Mouse (Mus musculus) lung, postnatal 4 days (tissue): ENCODE data around the gene Creld1.

Experiments
- DNase-seq, 2 experiments: peaks; one replicate each; pipeline ENCODE4 v3.0.0; 2021

Creld1 gene

DNA sequence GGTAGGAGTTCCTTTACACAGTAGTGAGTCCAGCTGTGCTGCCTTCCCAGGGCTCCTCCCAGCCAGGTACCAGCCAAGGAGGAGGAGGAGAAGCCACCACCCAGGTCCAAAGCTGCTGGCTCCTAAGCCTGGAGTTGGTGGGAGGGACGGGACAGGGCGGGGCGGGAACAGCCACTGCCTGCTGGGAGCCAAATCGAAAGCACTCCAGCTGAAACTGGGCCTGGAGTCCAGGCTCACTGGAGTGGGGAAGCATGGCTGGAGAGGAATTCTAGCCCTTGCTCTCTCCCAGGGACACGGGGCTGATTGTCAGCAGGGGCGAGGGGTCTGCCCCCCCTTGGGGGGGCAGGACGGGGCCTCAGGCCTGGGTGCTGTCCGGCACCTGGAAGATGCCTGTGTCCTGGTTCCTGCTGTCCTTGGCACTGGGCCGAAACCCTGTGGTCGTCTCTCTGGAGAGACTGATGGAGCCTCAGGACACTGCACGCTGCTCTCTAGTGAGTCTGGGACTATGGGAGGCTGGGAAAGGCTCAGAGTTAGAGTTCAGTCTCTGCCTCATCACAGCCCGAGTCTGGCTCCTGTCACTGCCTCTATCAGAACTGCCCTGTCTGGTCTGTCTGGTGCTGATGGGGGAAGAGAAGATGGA is 11.7 kb upstream of the Creld1 start, which contains the start of gene Il17rc:
TSS of gene Il17rc (plus strand) at position 131 of the 640 bp plus-strand sequence.
- DNase-seq, result peak; percentile 71 to 80

DNA sequence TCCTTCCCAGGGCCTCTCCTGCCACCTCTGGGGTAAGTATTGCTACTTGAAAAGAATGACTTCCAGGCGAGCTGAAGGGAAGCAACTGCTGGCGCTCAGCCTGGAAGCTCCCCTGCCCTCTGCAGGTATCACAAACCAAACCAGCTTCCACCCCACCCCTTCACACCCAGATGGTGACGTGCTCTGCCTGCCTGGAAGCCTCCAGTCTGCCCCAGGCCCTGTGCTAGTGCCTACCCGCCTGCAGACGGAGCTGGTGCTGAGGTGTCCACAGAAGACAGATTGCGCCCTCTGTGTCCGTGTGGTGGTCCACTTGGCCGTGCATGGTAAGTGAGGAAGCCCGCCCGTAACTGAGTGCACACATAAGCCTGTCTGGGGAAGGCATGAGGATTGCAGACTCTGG is 11.0 kb upstream of the Creld1 start:
- no peak for DNase-seq

DNA sequence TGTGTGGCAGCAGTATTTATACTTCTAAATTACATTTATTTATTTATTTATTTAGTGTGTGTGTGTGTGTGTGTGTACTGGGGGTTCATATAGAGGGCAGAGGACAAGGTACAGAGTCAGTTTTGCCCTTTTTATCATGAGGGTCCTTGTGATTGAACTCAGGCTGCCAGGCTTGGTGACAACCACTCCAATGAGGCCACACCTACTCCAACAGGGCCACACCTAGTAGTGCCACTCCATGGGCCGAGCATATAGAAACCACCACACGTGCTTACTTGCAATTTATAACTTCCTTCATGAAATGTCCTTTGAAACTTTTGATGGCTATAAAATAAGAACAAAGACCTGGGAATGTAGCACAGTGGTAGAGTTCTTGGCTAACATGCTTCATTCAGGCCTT is 9.9 kb upstream of the Creld1 start:
- DNase-seq, result no peak

DNA sequence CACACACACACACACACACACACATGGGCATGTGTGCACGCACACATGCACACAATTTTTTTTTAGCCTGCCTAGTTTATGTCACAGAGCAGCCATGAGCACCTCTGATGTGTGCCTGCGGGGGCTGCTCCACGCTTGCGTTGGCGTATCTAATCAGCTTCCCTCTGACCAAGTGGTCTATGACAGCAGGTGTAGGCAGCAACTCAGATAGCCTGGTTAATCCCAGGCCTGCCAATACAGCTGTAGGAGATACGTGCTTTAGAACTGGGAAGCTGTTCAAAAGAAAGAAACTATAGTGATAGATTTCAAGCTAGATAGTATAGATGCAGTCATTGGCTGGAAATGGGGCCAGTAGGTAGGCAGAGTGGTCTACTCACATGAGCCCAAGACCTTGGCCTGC is 9.4 kb upstream of the Creld1 start:
- DNase-seq, result no peak

DNA sequence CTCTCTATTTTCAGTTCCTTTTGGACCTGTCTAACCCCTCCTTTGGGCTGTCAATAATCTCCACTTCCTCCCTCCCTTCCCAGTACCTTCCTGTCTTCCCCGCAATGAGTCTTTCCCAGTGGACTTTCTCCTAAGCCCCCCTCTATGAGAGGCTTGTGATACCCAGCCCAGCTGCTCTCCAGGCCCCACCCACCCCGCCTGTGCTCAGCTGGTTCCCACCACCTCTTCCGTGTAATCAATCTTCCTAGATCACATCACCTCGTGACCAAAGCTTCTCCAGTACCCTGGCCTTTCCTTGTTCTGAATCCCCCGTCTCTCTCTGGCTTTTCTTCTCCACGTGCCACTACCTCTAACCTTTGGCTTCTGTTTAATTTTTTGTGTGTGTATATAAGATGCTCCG is 5.7 kb upstream of the Creld1 start:
- no peak for DNase-seq

DNA sequence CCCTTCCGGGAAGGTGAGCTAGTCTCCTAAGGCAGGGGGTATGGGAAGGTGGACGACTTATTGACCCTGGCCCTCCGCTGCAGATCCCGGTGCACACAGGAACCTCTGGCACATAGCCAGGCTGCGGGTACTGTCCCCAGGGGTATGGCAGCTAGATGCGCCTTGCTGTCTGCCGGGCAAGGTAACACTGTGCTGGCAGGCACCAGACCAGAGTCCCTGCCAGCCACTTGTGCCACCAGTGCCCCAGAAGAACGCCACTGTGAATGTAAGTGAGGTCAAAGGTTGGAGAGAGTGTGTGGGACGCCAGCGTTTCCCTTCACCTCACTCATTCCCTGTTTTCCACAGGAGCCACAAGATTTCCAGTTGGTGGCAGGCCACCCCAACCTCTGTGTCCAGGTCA is 4.2 kb upstream of the Creld1 start:
- no peak for DNase-seq

DNA sequence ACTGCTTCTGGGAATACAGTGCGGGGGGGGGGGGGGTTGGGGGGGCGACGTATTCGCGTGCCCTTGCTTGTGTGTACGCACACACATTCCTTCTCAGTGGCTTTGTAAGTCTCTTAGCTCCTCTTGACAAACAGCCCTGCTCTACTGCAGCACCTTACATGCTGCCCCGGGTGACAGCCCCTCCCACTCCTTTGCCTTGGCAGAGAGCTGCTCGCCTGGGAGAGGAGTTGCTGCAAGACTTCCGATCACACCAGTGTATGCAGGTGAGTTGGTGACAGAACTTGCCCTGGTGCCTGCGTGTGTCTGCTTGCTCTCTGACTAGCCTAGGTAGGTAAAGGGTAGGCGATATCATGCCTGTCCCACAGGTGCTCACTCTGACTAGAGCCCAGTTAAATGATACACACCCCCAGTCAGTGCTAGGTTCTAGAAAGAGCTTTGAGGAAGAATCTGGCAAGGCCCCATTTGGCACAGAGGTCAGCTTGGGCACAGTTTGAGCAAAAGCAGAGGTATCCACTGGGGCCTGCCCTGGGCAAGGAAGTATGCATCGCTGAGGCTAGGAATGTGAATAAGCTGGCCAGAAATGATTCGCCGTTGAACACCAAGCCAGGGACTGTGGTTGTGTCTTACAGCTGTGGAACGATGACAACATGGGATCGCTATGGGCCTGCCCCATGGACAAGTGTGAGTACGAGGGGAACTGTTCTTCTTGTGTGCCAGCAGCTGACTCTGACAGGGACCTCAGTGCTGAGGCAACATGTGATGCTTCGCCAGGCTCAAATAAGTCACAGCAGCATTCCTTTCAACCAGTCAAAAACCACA is 2.3 kb upstream of the Creld1 start:
- peak; percentile 45 to 78 for DNase-seq

DNA sequence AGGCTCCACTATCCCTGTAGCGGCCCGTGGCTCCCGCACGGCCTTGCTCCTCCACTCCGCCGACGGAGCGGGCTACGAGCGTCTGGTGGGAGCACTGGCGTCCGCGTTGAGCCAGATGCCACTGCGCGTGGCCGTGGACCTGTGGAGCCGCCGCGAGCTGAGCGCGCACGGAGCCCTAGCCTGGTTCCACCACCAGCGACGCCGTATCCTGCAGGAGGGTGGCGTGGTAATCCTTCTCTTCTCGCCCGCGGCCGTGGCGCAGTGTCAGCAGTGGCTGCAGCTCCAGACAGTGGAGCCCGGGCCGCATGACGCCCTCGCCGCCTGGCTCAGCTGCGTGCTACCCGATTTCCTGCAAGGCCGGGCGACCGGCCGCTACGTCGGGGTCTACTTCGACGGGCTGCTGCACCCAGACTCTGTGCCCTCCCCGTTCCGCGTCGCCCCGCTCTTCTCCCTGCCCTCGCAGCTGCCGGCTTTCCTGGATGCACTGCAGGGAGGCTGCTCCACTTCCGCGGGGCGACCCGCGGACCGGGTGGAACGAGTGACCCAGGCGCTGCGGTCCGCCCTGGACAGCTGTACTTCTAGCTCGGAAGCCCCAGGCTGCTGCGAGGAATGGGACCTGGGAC is 509 bp upstream of the Creld1 start:
- DNase-seq, result peak; percentile 40 to 53

DNA sequence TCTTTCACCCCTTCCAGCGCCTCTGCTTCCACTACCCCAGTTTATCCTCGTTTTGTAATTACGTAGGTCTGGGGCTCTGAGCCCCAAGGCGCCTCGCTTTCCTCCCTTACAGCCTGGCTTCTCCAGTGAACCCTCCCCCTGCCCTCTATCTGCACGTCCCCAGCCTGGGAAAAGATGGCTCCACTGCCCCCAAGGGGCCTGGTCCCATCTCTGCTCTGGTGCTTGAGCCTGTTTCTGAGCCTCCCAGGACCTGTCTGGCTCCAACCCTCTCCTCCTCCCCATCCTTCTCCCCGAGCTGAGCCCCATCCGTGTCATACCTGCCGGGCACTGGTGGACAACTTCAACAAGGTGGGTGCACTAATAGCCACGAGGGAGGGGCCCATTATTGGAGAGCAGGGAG is 632 bp downstream of the Creld1 start:
- DNase-seq, result peak; percentile 36 to 37

DNA sequence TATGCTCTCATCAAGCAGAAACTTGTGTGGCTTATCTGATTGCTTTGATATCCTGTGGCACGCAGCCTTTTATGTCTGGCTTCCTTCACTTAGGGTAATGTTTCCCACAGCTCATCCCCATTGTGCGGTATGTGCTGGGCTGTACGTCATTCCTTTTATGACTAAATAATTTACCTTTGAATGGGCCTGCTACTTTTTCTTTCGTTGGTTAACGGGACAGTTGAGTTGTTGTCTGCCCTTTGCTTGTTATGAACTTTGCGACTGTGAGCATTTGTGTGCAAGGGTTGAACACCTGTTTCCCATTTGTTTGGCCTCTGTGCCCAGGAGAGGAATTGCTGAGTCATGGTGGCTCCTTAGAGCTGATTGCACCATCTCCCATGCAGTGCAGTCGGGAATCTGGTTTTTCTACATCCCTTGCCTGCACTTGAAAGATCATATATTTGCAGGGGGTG is 4.1 kb downstream of the Creld1 start:
- DNase-seq, result peak; percentile 44 to 48

DNA sequence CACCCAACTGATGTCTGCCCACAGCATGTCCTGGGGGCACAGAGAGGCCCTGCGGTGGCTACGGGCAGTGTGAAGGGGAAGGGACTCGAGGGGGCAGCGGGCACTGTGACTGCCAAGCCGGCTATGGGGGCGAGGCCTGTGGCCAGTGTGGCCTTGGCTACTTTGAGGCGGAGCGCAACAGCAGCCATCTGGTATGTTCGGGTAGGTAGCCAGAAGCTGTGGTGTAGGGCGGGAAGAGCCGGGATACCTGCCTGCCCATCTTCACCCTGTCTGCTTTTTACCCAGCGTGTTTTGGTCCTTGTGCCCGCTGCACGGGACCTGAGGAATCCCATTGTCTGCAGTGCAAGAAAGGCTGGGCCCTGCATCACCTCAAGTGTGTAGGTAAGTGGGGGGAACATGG is 6.3 kb downstream of the Creld1 start:
- no peak for DNase-seq

DNA sequence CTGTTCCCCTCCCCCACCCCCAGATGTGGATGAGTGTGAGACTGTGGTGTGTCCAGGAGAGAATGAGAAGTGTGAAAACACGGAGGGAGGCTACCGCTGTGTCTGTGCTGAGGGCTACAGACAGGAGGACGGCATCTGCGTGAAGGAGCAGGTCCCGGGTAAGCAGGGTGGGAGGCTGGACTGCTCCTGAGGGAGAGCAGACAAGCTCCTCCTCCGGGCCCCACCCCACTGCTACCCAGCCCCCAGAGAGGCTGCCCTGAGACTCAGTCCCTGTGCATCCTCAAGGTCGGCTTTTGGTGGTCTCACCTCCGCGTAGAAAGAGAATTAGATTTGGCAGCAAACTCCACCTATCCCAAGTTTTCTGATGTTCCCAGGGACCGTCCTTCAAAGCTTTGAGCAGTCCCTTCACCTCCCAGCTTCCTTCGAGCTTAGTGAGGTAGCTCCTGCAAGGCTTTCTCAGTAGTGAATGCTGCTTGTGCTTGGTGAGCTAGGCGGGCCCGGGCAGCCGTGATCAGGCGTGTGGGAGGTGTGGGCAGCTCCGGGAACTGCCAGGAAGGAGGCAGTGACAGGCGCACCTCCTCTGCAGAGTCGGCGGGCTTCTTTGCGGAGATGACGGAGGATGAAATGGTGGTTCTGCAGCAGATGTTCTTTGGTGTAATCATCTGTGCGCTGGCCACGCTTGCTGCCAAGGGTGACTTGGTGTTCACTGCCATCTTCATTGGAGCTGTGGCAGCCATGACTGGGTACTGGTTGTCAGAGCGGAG is 9.2 kb downstream of the Creld1 start:
- no peak for DNase-seq

DNA sequence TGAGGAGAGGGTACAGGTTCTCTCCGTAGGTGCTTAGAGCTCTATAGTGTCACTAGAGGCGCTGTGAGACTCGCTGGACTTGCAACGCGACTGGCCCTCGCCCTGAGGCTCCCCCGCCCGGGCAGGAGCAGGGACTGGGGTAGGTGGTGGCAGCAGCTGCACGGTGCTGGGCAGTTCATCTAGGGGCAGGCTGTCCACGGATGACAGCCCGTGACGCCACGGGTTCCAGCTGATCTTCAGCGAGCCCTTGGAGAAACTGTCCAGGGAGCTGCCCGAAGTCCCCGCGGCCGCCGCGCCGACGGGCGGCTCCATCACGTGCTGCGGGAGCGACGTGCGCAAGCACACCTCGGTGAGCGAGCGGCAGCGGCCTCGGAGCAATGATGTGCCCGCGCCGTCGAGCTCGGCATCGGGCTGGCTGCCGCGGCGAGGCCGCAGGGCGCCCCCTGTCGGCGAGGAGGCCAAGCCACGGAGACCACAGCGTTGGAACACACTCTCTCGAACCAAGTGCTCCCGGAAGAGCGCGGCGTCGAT is 11.2 kb downstream of the Creld1 start:
- peak; percentile 90 for DNase-seq

DNA sequence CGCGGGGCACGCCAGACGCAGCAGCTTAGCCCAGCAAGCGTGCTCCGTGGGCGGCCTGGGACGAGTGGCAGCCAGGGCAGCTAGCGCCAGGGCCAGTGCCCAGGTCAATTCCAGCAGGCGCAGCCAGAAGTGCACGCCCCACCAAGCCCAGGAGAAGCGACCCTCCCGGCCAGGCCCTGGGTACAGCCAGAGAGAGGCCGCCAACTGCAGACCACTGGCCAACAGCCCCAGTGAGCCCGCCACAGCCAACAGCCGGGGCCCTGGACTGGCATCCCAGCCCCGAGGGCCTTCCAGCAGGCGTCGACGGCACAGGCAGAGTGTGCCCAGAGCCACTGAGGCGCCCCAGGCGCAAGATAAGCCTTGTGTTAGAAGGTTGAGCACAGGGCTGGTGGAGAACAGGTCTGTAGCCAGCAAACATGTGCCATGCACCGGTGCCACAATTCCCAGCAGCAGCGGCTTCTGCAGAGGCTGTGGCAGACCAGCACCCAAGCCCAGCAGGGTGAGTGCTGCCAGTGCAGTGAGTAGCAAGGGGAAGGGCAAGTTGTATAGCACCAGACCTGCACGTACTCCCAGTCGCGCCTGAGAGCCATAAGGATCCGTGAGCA is 12.1 kb downstream of the Creld1 start:
- DNase-seq, result no peak

DNA sequence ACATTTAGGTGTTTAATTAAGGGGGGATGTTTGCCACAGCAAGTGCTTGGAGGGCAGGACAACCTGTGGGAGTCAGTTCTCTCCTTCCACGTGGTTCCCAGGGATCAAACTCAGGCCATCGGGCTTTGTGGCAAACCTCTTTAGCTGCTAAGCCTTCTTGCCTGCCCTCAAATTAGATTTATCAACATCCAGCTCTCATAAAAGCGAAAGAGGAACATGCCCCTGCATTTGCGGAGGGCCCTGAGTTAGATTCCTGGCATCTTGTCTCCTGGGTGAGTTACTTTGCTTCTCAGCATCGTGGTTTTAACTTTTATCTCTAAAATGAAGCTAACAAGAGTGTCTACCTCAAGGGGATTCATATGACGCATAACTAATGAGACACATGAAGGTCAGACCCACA is 16.2 kb downstream of the Creld1 start:
- no peak for DNase-seq

DNA sequence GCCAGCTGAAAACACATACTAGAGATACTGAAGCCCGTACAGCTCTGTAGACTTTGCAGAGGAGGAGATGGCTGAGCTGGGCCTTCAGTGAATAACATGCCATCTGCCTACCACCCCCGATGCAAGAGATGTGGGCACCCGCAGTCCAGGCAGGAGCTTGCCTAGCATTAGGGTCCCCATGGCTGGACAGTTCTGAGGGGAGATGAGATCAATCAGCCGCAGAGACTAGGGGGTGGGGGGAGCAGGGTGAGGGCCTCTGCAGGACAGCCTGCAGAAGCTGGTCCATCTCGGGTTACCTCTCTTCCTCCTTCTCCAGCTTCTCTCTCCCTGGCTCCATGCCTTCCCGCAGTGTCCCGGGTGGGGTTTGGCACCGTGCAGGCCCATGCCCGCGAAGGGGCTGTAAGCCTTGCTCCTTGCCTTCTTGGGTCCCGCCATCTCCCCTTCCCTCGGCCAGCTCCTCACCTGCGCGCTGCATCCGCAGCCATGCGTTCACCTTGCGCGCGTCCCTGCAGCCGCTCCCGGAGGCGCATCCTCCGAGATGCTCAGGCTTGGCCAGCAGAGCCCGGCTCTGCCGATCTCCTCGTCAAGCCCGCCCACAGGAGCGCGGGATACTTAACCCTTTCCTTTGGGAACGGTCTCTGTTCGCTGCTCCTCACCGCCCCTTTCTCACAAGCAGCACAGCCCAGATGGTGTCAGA is 18.4 kb downstream of the Creld1 start, which contains the start of gene Prrt3:
TSS of gene Prrt3 (minus strand) at position 544 of the 697 bp plus-strand sequence.
- DNase-seq, result no peak

DNA sequence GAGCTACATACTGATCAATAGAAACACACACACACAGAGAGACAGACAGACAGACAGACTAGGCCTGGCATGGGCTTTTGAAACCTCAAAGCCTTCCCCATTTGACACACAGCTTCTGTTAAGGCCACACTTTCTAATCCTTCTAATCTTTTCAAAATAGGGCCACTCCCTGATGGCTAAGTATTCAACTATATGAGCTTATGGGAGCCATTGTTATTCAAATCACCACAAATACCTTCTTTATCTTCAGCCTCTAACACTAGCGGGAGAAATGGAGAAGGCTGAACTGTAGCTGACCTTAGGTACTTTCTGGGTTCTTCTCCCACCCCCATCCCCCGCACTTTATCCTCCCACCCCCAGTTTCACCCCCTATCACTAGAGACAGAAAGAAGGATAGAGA is 19.7 kb downstream of the Creld1 start:
- DNase-seq, result no peak

DNA sequence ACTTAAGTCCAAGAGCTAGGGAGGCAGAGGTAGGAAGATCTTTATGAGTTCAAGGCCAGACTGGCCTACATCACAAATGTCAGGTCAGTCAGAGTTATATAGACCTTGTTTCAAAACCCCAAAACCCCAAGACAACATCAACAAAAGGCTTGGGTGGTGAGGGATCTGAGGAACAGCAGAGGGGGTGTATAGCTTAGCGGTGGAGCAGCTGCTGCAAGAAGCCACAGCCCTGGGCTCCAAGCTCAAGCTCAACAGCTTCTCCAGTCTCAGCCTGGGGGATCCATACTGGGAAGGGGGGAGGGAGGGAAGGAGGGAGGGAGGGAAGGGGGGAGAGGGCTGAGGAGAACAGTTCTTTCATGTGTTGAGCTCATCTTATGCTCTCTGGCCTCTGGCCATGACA is 22.6 kb downstream of the Creld1 start:
- no peak for DNase-seq

DNA sequence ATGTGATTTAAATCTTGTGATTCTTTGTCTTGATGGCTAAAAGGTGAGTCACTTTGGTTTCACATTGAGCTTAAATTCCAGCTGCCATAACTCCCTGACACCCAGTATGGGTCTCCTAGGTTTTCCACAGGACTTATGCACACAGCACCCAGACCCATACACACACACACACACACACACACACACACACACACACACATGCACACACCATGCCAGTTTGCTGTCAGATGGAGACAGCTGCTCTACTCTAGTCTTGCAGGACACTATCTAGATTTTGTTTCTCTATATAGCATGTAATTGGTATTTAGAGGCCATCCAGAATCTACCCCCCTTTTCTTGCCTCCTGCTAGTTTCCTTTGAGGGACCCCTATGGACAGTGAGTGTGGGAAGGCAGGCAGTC is 24.0 kb downstream of the Creld1 start:
- no peak for DNase-seq

DNA sequence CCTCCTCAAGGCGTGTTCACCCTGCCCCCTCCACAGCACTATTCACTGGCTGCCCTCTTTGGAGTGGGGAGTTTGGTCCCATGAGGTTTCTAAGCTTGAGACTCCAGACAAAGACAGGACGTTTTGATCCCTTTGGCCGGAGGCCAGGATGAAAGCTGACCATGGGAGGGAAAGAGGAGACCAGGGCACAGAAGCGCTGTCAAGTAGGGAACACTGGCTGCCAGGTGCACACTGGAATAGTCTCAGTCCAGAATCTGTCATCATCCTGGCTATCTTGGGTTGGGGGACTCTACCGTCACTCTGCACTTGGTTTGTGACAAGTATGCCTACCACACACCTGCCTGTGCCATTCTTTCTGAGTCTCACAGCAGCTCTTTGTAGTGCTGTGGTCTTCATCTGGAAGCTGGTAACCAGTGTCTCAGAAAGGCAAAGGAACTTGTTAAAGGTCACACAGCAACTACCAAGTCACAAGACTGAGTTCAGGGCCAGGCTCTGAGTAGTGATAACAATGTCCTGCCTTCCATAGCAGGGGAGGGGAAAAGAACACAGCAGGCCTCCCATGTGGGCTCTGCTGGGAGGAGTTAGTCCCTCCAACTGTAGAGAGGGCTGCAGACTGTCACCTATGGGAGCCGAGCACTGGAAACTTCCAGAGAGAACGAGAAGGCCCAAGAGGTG is 25.3 kb downstream of the Creld1 start:
- no peak for DNase-seq

DNA sequence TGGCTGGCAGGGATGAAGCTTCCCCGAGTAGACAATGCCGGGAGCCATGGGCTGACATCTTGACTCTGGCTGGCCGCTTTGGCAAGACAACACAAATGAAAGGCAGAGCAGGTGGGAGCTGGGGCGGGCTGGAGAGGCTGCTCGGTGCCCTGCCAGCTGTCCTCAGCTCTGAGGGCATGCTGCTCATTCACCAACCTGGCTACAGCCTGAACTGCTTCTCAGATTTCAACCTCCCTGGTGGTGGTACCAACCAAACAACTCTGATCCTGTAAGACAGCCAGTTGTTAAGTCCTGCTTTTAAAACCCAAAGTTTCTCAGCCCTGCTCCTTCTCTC is 25.8 kb downstream of the Creld1 start:
- no peak for DNase-seq
